Mouse (Mus musculus): ENCODE measurements around the gene Olfr1364. TPM values are rescaled to one million over a fixed set of nuclear protein-coding genes. Genes with fewer than 3 reads are reported as not detected.

Gene Olfr1364
- total RNA-seq, 1 experiment, result not detected

DNA sequence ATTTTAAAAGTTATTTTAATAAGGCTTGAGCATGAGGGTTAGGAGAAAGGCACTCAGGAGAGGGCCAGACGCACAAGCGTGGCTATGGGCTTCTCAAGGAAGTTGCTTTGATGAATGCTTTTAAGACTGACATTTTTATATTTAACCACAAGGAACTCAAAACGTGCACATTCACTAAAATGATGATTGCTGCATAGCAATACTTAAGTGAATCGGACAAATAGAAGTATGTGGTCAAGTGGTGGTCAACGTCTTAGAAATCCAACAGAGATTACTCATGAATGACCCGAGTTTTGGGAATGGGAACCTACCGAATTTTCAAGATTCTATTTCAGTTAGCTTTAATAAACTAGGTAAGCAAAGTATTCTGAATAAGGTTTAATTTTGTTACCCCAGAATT, 51.4 kb downstream of the Olfr1364 start:
- H3K4me1 ChIP-seq (ENCODE audit: control insufficient read depth in 2 of 2, insufficient read depth in 2 of 2, low read length in 2 of 2, poor library complexity in 1 of 2), result 0 out of 4 replicates have a peak, but pooled peaks cover 0 to 2% of the 10 kb centered on the region in 2 experiments
- TF ChIP-seq HCFC1 (IDR thresholded peaks at IDR 0.05; ENCODE audit: borderline replicate concordance, insufficient read depth, low read length), result no peak
- no peak for TF ChIP-seq ZC3H11A (IDR thresholded peaks at IDR 0.05; ENCODE audit: borderline replicate concordance, low read depth, low read length)
- TF ChIP-seq CHD2 (IDR thresholded peaks at IDR 0.05; ENCODE audit: low read depth, low read length), result no peak
- TF ChIP-seq MAFK (IDR thresholded peaks at IDR 0.05; ENCODE audit: insufficient read depth, low read depth, low read length), result no peak
- TF ChIP-seq ZNF384 (IDR thresholded peaks at IDR 0.05; ENCODE audit: low read depth, low read length), result no peak
- no peak for DNase-seq (ENCODE audit: low read depth, low spot score)
- peak overlapping the region; percentile 38; the same call in 1 of the 2 replicates for H3K9ac ChIP-seq (ENCODE audit: insufficient read depth, low read depth, low read length, poor library complexity, severe bottlenecking)
- H3K27ac ChIP-seq (ENCODE audit: insufficient read depth, low read depth, low read length, poor library complexity, severe bottlenecking), result no peak overlapping the region
- H3K36me3 ChIP-seq (ENCODE audit: control insufficient read depth, insufficient read depth, low read length, poor library complexity, severe bottlenecking), result 0 out of 2 replicates have a peak, but pooled peaks cover 5% of the 10 kb centered on the region
- in situ Hi-C loops (cut with MboI; ENCODE audit: low sequenced_read_pairs in 2 of 2, unreplicated experiment in 2 of 2), result no loop called here
- peak overlapping the region; percentile 45 to 85 for H3K4me3 ChIP-seq (ENCODE audit: insufficient read depth in 1 of 2, low read depth in 1 of 2, low read length in 2 of 2, poor library complexity in 1 of 2, severe bottlenecking in 1 of 2)
- no peaks in the 10 kb centered on the region for H3K9me3 ChIP-seq (ENCODE audit: control insufficient read depth, insufficient read depth, low read depth, low read length)

Other genes starting within 250 kb of the Olfr1364 start
- not detected in 2 replicates for gene Olfr1367, start 234.8 kb downstream of the Olfr1364 start, total RNA-seq (2012; rRNA removed)
- 7.1 and 10.4 TPM in 2 replicates for gene Zscan12, start 218.9 kb downstream of the Olfr1364 start, total RNA-seq (2012; rRNA removed)
- 20.4 and 21.7 TPM in 2 replicates for gene Zkscan3, start 179.0 kb downstream of the Olfr1364 start, total RNA-seq (2012; rRNA removed)
- 1.2 and 1.5 TPM in 2 replicates for gene Pgbd1, start 140.7 kb downstream of the Olfr1364 start, total RNA-seq (2012; rRNA removed)
- 22.9 and 25.8 TPM in 2 replicates for gene Zscan26, start 128.0 kb downstream of the Olfr1364 start, total RNA-seq (2012; rRNA removed)
- gene Nkapl, start 113.2 kb downstream of the Olfr1364 start, total RNA-seq (2012; rRNA removed), result 0.58 and 0.98 TPM in 2 replicates
- 0.31 and 0.79 TPM in 2 replicates for gene Zkscan4, start 102.9 kb downstream of the Olfr1364 start, total RNA-seq (2012; rRNA removed)
- gene Gm10065, start 102.3 kb downstream of the Olfr1364 start, total RNA-seq (2012; rRNA removed), result not detected in 2 replicates
- gene AK157302, start 86.5 kb downstream of the Olfr1364 start, total RNA-seq (2012; rRNA removed), result 0.11 and 0.31 TPM in 2 replicates
- 23.4 and 35.7 TPM in 2 replicates for gene Gm11273, start 80.3 kb downstream of the Olfr1364 start, total RNA-seq (2012; rRNA removed)
- 9.2 and 16.1 TPM in 2 replicates for gene Zkscan8, start 50.6 kb downstream of the Olfr1364 start, total RNA-seq (2012; rRNA removed)
- gene Olfr1366, start 39.0 kb downstream of the Olfr1364 start, total RNA-seq (2012; rRNA removed), result not detected in 2 replicates
- gene Olfr1535, start 21.9 kb downstream of the Olfr1364 start, total RNA-seq (2012; rRNA removed), result not detected in 2 replicates
- gene Olfr1362, start 32.3 kb upstream of the Olfr1364 start, total RNA-seq (2012; rRNA removed), result not detected in 2 replicates
- 0.13 TPM in 1 of 2 replicates, not detected in the other for gene Olfr11, start 60.8 kb upstream of the Olfr1364 start, total RNA-seq (2012; rRNA removed)
- gene Olfr1361, start 81.6 kb upstream of the Olfr1364 start, total RNA-seq (2012; rRNA removed), result not detected in 2 replicates
- gene Olfr1360, start 95.6 kb upstream of the Olfr1364 start, total RNA-seq (2012; rRNA removed), result not detected in 2 replicates
- gene Olfr1359, start 116.4 kb upstream of the Olfr1364 start, total RNA-seq (2012; rRNA removed), result not detected in 2 replicates
- 1,275 and 1,694 TPM in 2 replicates for gene Hist1h2bl, start 134.4 kb upstream of the Olfr1364 start, total RNA-seq (2012; rRNA removed)
- 1,685 and 2,304 TPM in 2 replicates for gene Hist1h2ai, start 134.7 kb upstream of the Olfr1364 start, total RNA-seq (2012; rRNA removed)
- gene Hist1h3h, start 135.9 kb upstream of the Olfr1364 start, total RNA-seq (2012; rRNA removed), result 2,227 and 2,394 TPM in 2 replicates
- gene Hist1h2bm, start 140.3 kb upstream of the Olfr1364 start, total RNA-seq (2012; rRNA removed), result 468 and 757 TPM in 2 replicates
- gene Hist1h4j, start 153.3 kb upstream of the Olfr1364 start, total RNA-seq (2012; rRNA removed), result 158 and 260 TPM in 2 replicates
- gene Hist1h4k, start 168.7 kb upstream of the Olfr1364 start, total RNA-seq (2012; rRNA removed), result 2,674 and 2,766 TPM in 2 replicates
- 1,029 and 1,218 TPM in 2 replicates for gene Hist1h2ak, start 172.1 kb upstream of the Olfr1364 start, total RNA-seq (2012; rRNA removed)
- 306 and 496 TPM in 2 replicates for gene Hist1h2bn, start 172.4 kb upstream of the Olfr1364 start, total RNA-seq (2012; rRNA removed)
- gene Hist1h1b, start 198.9 kb upstream of the Olfr1364 start, total RNA-seq (2012; rRNA removed), result 619 and 849 TPM in 2 replicates
- gene Hist1h3i, start 201.6 kb upstream of the Olfr1364 start, total RNA-seq (2012; rRNA removed), result 874 and 1,089 TPM in 2 replicates
- 657 and 889 TPM in 2 replicates for gene Hist1h2an, start 205.5 kb upstream of the Olfr1364 start, total RNA-seq (2012; rRNA removed)
- 634 and 879 TPM in 2 replicates for gene Hist1h2bp, start 205.7 kb upstream of the Olfr1364 start, total RNA-seq (2012; rRNA removed)
- gene Hist1h2bq, start 228.4 kb upstream of the Olfr1364 start, total RNA-seq (2012; rRNA removed), result 1,775 and 2,433 TPM in 2 replicates
- 669 TPM in 1 of 2 replicates, not detected in the other for gene Hist1h2ao, start 228.7 kb upstream of the Olfr1364 start, total RNA-seq (2012; rRNA removed)
- 9.8 and 22.8 TPM in 2 replicates for gene Hist1h4m, start 230.0 kb upstream of the Olfr1364 start, total RNA-seq (2012; rRNA removed)